Mouse (Mus musculus): Measurements from ENCODE around the gene Acsl6. TPM values are rescaled to one million over a fixed set of nuclear protein-coding genes. Genes with fewer than 3 reads are reported as not detected.
A peak's percentile ranks its signal among the peaks of the same experiment; 100 is the strongest.

The Acsl6 gene
- polyA plus RNA-seq, 1 experiment from 2014 or later: 40.9 TPM

GRCm38 (mm10) chr11:54303076-54303727 lies 396 bp upstream of the Acsl6 start:
- Histone ChIP-seq H3K9ac (replicated peaks; ENCODE audit: low read depth, low read length) (peak overlapping the region; percentile 82), H3K9me3 (ENCODE audit: control insufficient read depth, low read length) (no peaks in the 10 kb centered on the region), H3K4me2 (ENCODE audit: low read length) (peak overlapping the region; percentile 65), H3K36me3 (ENCODE audit: control insufficient read depth, insufficient read depth) (no peaks in the 10 kb centered on the region), H3K4me1 (replicated peaks; ENCODE audit: control insufficient read depth, insufficient read depth, low read length) (peaks cover 25% of the 10 kb centered on the region), H3K27ac (ENCODE audit: low read length) (peak overlapping the region; percentile 84), H3K4me3 (replicated peaks; ENCODE audit: low read length) (peak overlapping the region; percentile 71), H3K27me3 (replicated peaks; ENCODE audit: control insufficient read depth, insufficient read depth, low read length) (no peaks in the 10 kb centered on the region)
- ATAC-seq: 0 out of 2 replicates have a peak, but pooled peaks have one; percentile 5
- 19% methylated on average over 6 of the region's 6 CpGs for WGBS

- no peaks in the 10 kb centered on the region for H3K27me3 ChIP-seq (replicated peaks; ENCODE audit: control insufficient read depth, insufficient read depth, low read length)
- peak overlapping the region; percentile 71 for H3K4me3 ChIP-seq (replicated peaks; ENCODE audit: low read length)
- peak overlapping the region; percentile 65 for H3K4me2 ChIP-seq (ENCODE audit: low read length)
- WGBS: 2% methylated on average over 7 of the region's 7 CpGs
- peak; percentile 21; the same call in 1 of the 2 replicates for ATAC-seq
- H3K9me3 ChIP-seq (ENCODE audit: control insufficient read depth, low read length): no peaks in the 10 kb centered on the region
- H3K36me3 ChIP-seq (ENCODE audit: control insufficient read depth, insufficient read depth): no peaks in the 10 kb centered on the region
- H3K9ac ChIP-seq (replicated peaks; ENCODE audit: low read depth, low read length): peak overlapping the region; percentile 82
- H3K4me1 ChIP-seq (replicated peaks; ENCODE audit: control insufficient read depth, insufficient read depth, low read length): peaks cover 25% of the 10 kb centered on the region
- H3K27ac ChIP-seq (ENCODE audit: low read length): peak overlapping the region; percentile 84
Observed at GRCm38 (mm10) chr11:54304471-54304873, 874 bp downstream of the Acsl6 start.

GRCm38 (mm10) chr11:54305331-54305730 lies 1.7 kb downstream of the Acsl6 start:
- Histone ChIP-seq H3K36me3 (ENCODE audit: control insufficient read depth, insufficient read depth) (no peaks in the 10 kb centered on the region), H3K4me2 (ENCODE audit: low read length) (peak overlapping the region; percentile 65), H3K9me3 (ENCODE audit: control insufficient read depth, low read length) (no peaks in the 10 kb centered on the region), H3K27me3 (replicated peaks; ENCODE audit: control insufficient read depth, insufficient read depth, low read length) (no peaks in the 10 kb centered on the region), H3K4me1 (replicated peaks; ENCODE audit: control insufficient read depth, insufficient read depth, low read length) (peaks cover 25% of the 10 kb centered on the region), H3K27ac (ENCODE audit: low read length) (no peak overlapping the region), H3K9ac (replicated peaks; ENCODE audit: low read depth, low read length) (0 out of 2 replicates have a peak overlapping the region, but pooled peaks have one; percentile 19), H3K4me3 (replicated peaks; ENCODE audit: low read length) (peak overlapping the region; percentile 71)
- WGBS: 63% methylated on average over 3 of the region's 3 CpGs
- no peak for ATAC-seq

- Histone ChIP-seq H3K36me3 (ENCODE audit: control insufficient read depth, insufficient read depth) (no peaks in the 10 kb centered on the region), H3K27me3 (replicated peaks; ENCODE audit: control insufficient read depth, insufficient read depth, low read length) (no peaks in the 10 kb centered on the region), H3K27ac (ENCODE audit: low read length) (no peak overlapping the region), H3K4me3 (replicated peaks; ENCODE audit: low read length) (no peak overlapping the region), H3K9me3 (ENCODE audit: control insufficient read depth, low read length) (no peaks in the 10 kb centered on the region), H3K9ac (replicated peaks; ENCODE audit: low read depth, low read length) (no peak overlapping the region), H3K4me1 (replicated peaks; ENCODE audit: control insufficient read depth, insufficient read depth, low read length) (peaks cover 36% of the 10 kb centered on the region), H3K4me2 (ENCODE audit: low read length) (no peak overlapping the region)
- ATAC-seq: 0 out of 2 replicates have a peak, but pooled peaks have one; percentile 23
- 73% methylated on average over 7 of the region's 7 CpGs for WGBS
Observed at GRCm38 (mm10) chr11:54307139-54307816, 3.7 kb downstream of the Acsl6 start.

- Histone ChIP-seq H3K27me3 (replicated peaks; ENCODE audit: control insufficient read depth, insufficient read depth, low read length) (no peaks in the 10 kb centered on the region), H3K4me2 (ENCODE audit: low read length) (no peak overlapping the region), H3K36me3 (ENCODE audit: control insufficient read depth, insufficient read depth) (no peaks in the 10 kb centered on the region), H3K4me3 (replicated peaks; ENCODE audit: low read length) (no peak overlapping the region), H3K9ac (replicated peaks; ENCODE audit: low read depth, low read length) (no peak overlapping the region), H3K9me3 (ENCODE audit: control insufficient read depth, low read length) (no peaks in the 10 kb centered on the region), H3K4me1 (replicated peaks; ENCODE audit: control insufficient read depth, insufficient read depth, low read length) (peaks cover 40% of the 10 kb centered on the region), H3K27ac (ENCODE audit: low read length) (no peak overlapping the region)
- 86% methylated on average over 2 of the region's 2 CpGs for WGBS
- ATAC-seq: no peak
Observed at GRCm38 (mm10) chr11:54310588-54310987, 7.0 kb downstream of the Acsl6 start.

GRCm38 (mm10) chr11:54312021-54312420 lies 8.4 kb downstream of the Acsl6 start:
- 7% methylated on average over 5 of the region's 5 CpGs for WGBS
- Histone ChIP-seq H3K36me3 (ENCODE audit: control insufficient read depth, insufficient read depth) (no peaks in the 10 kb centered on the region), H3K9ac (replicated peaks; ENCODE audit: low read depth, low read length) (no peak overlapping the region; the same call in 1 of the 2 replicates), H3K9me3 (ENCODE audit: control insufficient read depth, low read length) (no peaks in the 10 kb centered on the region), H3K4me3 (replicated peaks; ENCODE audit: low read length) (no peak overlapping the region), H3K27me3 (replicated peaks; ENCODE audit: control insufficient read depth, insufficient read depth, low read length) (no peaks in the 10 kb centered on the region), H3K4me2 (ENCODE audit: low read length) (no peak overlapping the region), H3K27ac (ENCODE audit: low read length) (peak overlapping the region; percentile 75), H3K4me1 (replicated peaks; ENCODE audit: control insufficient read depth, insufficient read depth, low read length) (peaks cover 28% of the 10 kb centered on the region)
- ATAC-seq: peak; percentile 81

- no peak for ATAC-seq
- Histone ChIP-seq H3K27ac (ENCODE audit: low read length) (no peak overlapping the region), H3K9me3 (ENCODE audit: control insufficient read depth, low read length) (no peaks in the 10 kb centered on the region), H3K4me2 (ENCODE audit: low read length) (no peak overlapping the region), H3K36me3 (ENCODE audit: control insufficient read depth, insufficient read depth) (no peaks in the 10 kb centered on the region), H3K4me3 (replicated peaks; ENCODE audit: low read length) (no peak overlapping the region), H3K9ac (replicated peaks; ENCODE audit: low read depth, low read length) (no peak overlapping the region), H3K27me3 (replicated peaks; ENCODE audit: control insufficient read depth, insufficient read depth, low read length) (no peaks in the 10 kb centered on the region), H3K4me1 (replicated peaks; ENCODE audit: control insufficient read depth, insufficient read depth, low read length) (peaks cover 27% of the 10 kb centered on the region)
- WGBS: 16% methylated on average over 1 of the region's 1 CpGs
Observed at GRCm38 (mm10) chr11:54312603-54313002, 9.0 kb downstream of the Acsl6 start.

GRCm38 (mm10) chr11:54313391-54314360 lies 10.1 kb downstream of the Acsl6 start:
- Histone ChIP-seq H3K27me3 (replicated peaks; ENCODE audit: control insufficient read depth, insufficient read depth, low read length) (no peaks in the 10 kb centered on the region), H3K9ac (replicated peaks; ENCODE audit: low read depth, low read length) (no peak overlapping the region), H3K36me3 (ENCODE audit: control insufficient read depth, insufficient read depth) (no peaks in the 10 kb centered on the region), H3K4me3 (replicated peaks; ENCODE audit: low read length) (no peak overlapping the region), H3K9me3 (ENCODE audit: control insufficient read depth, low read length) (no peaks in the 10 kb centered on the region), H3K27ac (ENCODE audit: low read length) (no peak overlapping the region), H3K4me2 (ENCODE audit: low read length) (no peak overlapping the region), H3K4me1 (replicated peaks; ENCODE audit: control insufficient read depth, insufficient read depth, low read length) (peaks cover 27% of the 10 kb centered on the region)
- ATAC-seq: no peak
- WGBS: 74% methylated on average over 7 of the region's 7 CpGs

GRCm38 (mm10) chr11:54314740-54315139 lies 11.1 kb downstream of the Acsl6 start:
- Histone ChIP-seq H3K9me3 (ENCODE audit: control insufficient read depth, low read length) (no peaks in the 10 kb centered on the region), H3K27me3 (replicated peaks; ENCODE audit: control insufficient read depth, insufficient read depth, low read length) (no peaks in the 10 kb centered on the region), H3K27ac (ENCODE audit: low read length) (no peak overlapping the region), H3K4me2 (ENCODE audit: low read length) (no peak overlapping the region), H3K9ac (replicated peaks; ENCODE audit: low read depth, low read length) (no peak overlapping the region), H3K4me1 (replicated peaks; ENCODE audit: control insufficient read depth, insufficient read depth, low read length) (peaks cover 27% of the 10 kb centered on the region), H3K4me3 (replicated peaks; ENCODE audit: low read length) (no peak overlapping the region), H3K36me3 (ENCODE audit: control insufficient read depth, insufficient read depth) (no peaks in the 10 kb centered on the region)
- peak; percentile 68 for ATAC-seq
- 5% methylated on average over 3 of the region's 3 CpGs for WGBS

All from forebrain, embryonic 16.5 days (tissue).